Mouse (Mus musculus) lung, embryonic 14.5 days (tissue): Measurements from ENCODE around the gene Kif13a. TPM values are rescaled to one million over a fixed set of nuclear protein-coding genes. Genes with fewer than 3 reads are reported as not detected.
A peak's percentile ranks its signal among the peaks of the same experiment; 100 is the strongest.

Experiments
- ATAC-seq: fragments of 200-750 bp; cut with Nextera tagmentation; 2 replicates; pipeline ENCODE4 v1.8.0; 2017; ENCODE audit warnings: mild to moderate bottlenecking, moderate TSS enrichment, moderate library complexity; ENCODE audit not compliant: insufficient read depth
- DNase-seq: peaks from one replicate; pipeline ENCODE4 v3.0.0-alpha.2; 2015
- H3K27ac ChIP-seq: fragments of 300-500 bp; sonication (generic); 2 replicates; pipeline ENCODE4 v1.5.1; 2014; ENCODE audit warnings: low read depth, mild to moderate bottlenecking, moderate library complexity
- H3K27me3 ChIP-seq: fragments of 300-500 bp; sonication (generic); 2 replicates; pipeline ENCODE4 v1.6.1; 2014; ENCODE audit warnings: low read length, control low read depth; ENCODE audit not compliant: insufficient read depth
- H3K36me3 ChIP-seq: fragments of 300-500 bp; sonication (generic); 2 replicates; pipeline ENCODE4 v1.6.1; 2014; ENCODE audit warnings: control low read depth; ENCODE audit not compliant: insufficient read depth
- H3K4me1 ChIP-seq: fragments of 300-500 bp; sonication (generic); 2 replicates; pipeline ENCODE4 v1.6.1; 2014; ENCODE audit warnings: antibody characterized with exemption, control low read depth; ENCODE audit not compliant: insufficient read depth
- H3K4me2 ChIP-seq: fragments of 300-500 bp; sonication (generic); 2 replicates; pipeline ENCODE4 v1.6.1; 2014; ENCODE audit warnings: mild to moderate bottlenecking
- H3K4me3 ChIP-seq: fragments of 300-500 bp; sonication (generic); 2 replicates; pipeline ENCODE4 v1.5.1; 2014; ENCODE audit warnings: low read depth, low read length
- H3K9ac ChIP-seq: fragments of 300-500 bp; sonication (generic); 2 replicates; pipeline ENCODE4 v1.6.1; 2014
- H3K9me3 ChIP-seq: fragments of 300-500 bp; sonication (generic); 2 replicates; pipeline ENCODE4 v1.6.1; 2016; ENCODE audit warnings: low read depth, low read length, control low read depth
- CTCF ChIP-seq: IDR thresholded peaks from 2 replicates; pipeline ENCODE4 v1.5.1; 2016; ENCODE audit warnings: antibody characterized with exemption, low read depth
- WGBS: fragments of 180-500 bp; shearing (Covaris S2); extraction: QIAGEN DNeasy Blood & Tissue Kit; methylation state at CpG from one replicate; pipeline ENCODE4 v1.1.7; 2014; 5-methylcytosine and 5-hydroxymethylcytosine counted together
- polyA plus RNA-seq: library from polyadenylated mRNA; unstranded; fragments of >200 nt; fragmentation: Nextera tagmentation; extraction: Ambion mirVana; gene quantifications from 2 replicates; pipeline ENCODE4 v1.2.1, GENCODE M21; 2014

The Kif13a gene
- polyA plus RNA-seq, 1 experiment from 2014 or later = 40.4 TPM

GRCm38 (mm10) chr13:46934116-46934515 is 4.4 kb upstream of the Kif13a start:
- no peak overlapping the region for H3K27ac ChIP-seq
- no peaks in the 10 kb centered on the region for H3K36me3 ChIP-seq
- DNase-seq = no peak
- no peak overlapping the region for H3K4me2 ChIP-seq
- no peaks in the 10 kb centered on the region for H3K9me3 ChIP-seq
- no peaks in the 10 kb centered on the region for H3K27me3 ChIP-seq
- no peak overlapping the region for H3K9ac ChIP-seq
- H3K4me1 ChIP-seq = 0 out of 2 replicates have a peak, but pooled peaks cover 5% of the 10 kb centered on the region
- no peak for ATAC-seq
- 57% methylated on average over 10 of the region's 10 CpGs for WGBS
- no peak for TF ChIP-seq CTCF
- no peak overlapping the region for H3K4me3 ChIP-seq

- H3K27ac ChIP-seq = no peak overlapping the region
- no peak overlapping the region for H3K4me2 ChIP-seq
- ATAC-seq (no peak), DNase-seq (no peak)
- no peaks in the 10 kb centered on the region for H3K36me3 ChIP-seq
- WGBS = 61% methylated on average over 6 of the region's 6 CpGs
- H3K4me3 ChIP-seq = no peak overlapping the region
- TF ChIP-seq CTCF = no peak
- H3K27me3 ChIP-seq = no peaks in the 10 kb centered on the region
- H3K9me3 ChIP-seq = no peaks in the 10 kb centered on the region
- no peak overlapping the region for H3K9ac ChIP-seq
- peaks cover 14% of the 10 kb centered on the region; the same call in 1 of the 2 replicates for H3K4me1 ChIP-seq
Observed at GRCm38 (mm10) chr13:46932846-46933245, 3.2 kb upstream of the Kif13a start.

- WGBS = 79% methylated on average over 1 of the region's 1 CpGs
- no peak overlapping the region for H3K4me2 ChIP-seq
- no peak overlapping the region for H3K27ac ChIP-seq
- H3K4me1 ChIP-seq = peaks cover 14% of the 10 kb centered on the region; the same call in 1 of the 2 replicates
- no peaks in the 10 kb centered on the region for H3K27me3 ChIP-seq
- H3K4me3 ChIP-seq = no peak overlapping the region
- H3K9me3 ChIP-seq = no peaks in the 10 kb centered on the region
- no peak for TF ChIP-seq CTCF
- no peaks in the 10 kb centered on the region for H3K36me3 ChIP-seq
- ATAC-seq = no peak
- no peak overlapping the region for H3K9ac ChIP-seq
- no peak for DNase-seq
Observed at GRCm38 (mm10) chr13:46932049-46932448, 2.4 kb upstream of the Kif13a start.

- peaks cover 17% of the 10 kb centered on the region; the same call in 1 of the 2 replicates for H3K4me1 ChIP-seq
- peaks cover 13% of the 10 kb centered on the region; the same call in 1 of the 2 replicates for H3K36me3 ChIP-seq
- peak overlapping the region; percentile 90 for H3K9ac ChIP-seq
- no peak for DNase-seq
- WGBS = 1% methylated on average over 15 of the region's 15 CpGs
- H3K4me2 ChIP-seq = peak overlapping the region; percentile 84
- no peak; the same call in 1 of the 2 replicates for ATAC-seq
- no peak for TF ChIP-seq CTCF
- peak overlapping the region; percentile 86 for H3K4me3 ChIP-seq
- peak overlapping the region; percentile 99 for H3K27ac ChIP-seq
- H3K27me3 ChIP-seq = no peaks in the 10 kb centered on the region
- H3K9me3 ChIP-seq = no peaks in the 10 kb centered on the region
Observed at GRCm38 (mm10) chr13:46930659-46931046, 986 bp upstream of the Kif13a start.

GRCm38 (mm10) chr13:46928961-46929691 is 541 bp downstream of the Kif13a start:
- DNase-seq (peak; percentile 68), ATAC-seq (peak; percentile 53)
- H3K9ac ChIP-seq = peak overlapping the region; percentile 90
- H3K27me3 ChIP-seq = no peaks in the 10 kb centered on the region
- H3K9me3 ChIP-seq = no peaks in the 10 kb centered on the region
- H3K27ac ChIP-seq = peak overlapping the region; percentile 99
- peaks cover 16% of the 10 kb centered on the region; the same call in 1 of the 2 replicates for H3K36me3 ChIP-seq
- peak; percentile 26; the same call in 1 of the 2 replicates for TF ChIP-seq CTCF
- peak overlapping the region; percentile 86 for H3K4me3 ChIP-seq
- WGBS = 1% methylated on average over 50 of the region's 60 CpGs
- peaks cover 17% of the 10 kb centered on the region; the same call in 1 of the 2 replicates for H3K4me1 ChIP-seq
- H3K4me2 ChIP-seq = peak overlapping the region; percentile 84

GRCm38 (mm10) chr13:46928404-46928803 is 1.3 kb downstream of the Kif13a start:
- H3K36me3 ChIP-seq = peaks cover 16% of the 10 kb centered on the region; the same call in 1 of the 2 replicates
- peak overlapping the region; percentile 86 for H3K4me3 ChIP-seq
- peaks cover 17% of the 10 kb centered on the region; the same call in 1 of the 2 replicates for H3K4me1 ChIP-seq
- 34% methylated on average over 5 of the region's 5 CpGs for WGBS
- no peak overlapping the region for H3K27ac ChIP-seq
- ATAC-seq (no peak), DNase-seq (no peak)
- no peaks in the 10 kb centered on the region for H3K9me3 ChIP-seq
- H3K27me3 ChIP-seq = no peaks in the 10 kb centered on the region
- no peak for TF ChIP-seq CTCF
- peak overlapping the region; percentile 90 for H3K9ac ChIP-seq
- H3K4me2 ChIP-seq = peak overlapping the region; percentile 84

- no peaks in the 10 kb centered on the region for H3K27me3 ChIP-seq
- H3K9me3 ChIP-seq = no peaks in the 10 kb centered on the region
- no peak overlapping the region for H3K4me2 ChIP-seq
- TF ChIP-seq CTCF = no peak
- DNase-seq (no peak), ATAC-seq (no peak)
- H3K27ac ChIP-seq = no peak overlapping the region
- peaks cover 20% of the 10 kb centered on the region; the same call in 1 of the 2 replicates for H3K36me3 ChIP-seq
- H3K4me3 ChIP-seq = no peak overlapping the region
- peaks cover 25% of the 10 kb centered on the region; the same call in 1 of the 2 replicates for H3K4me1 ChIP-seq
- no peak overlapping the region for H3K9ac ChIP-seq
- WGBS = 92% methylated on average over 13 of the region's 13 CpGs
Observed at GRCm38 (mm10) chr13:46925671-46926070, 4.0 kb downstream of the Kif13a start.
